Mouse (Mus musculus): ENCODE results near the gene Tefm.
A peak's percentile ranks its signal among the peaks of the same experiment; 100 is the strongest.

Tefm gene

DNA sequence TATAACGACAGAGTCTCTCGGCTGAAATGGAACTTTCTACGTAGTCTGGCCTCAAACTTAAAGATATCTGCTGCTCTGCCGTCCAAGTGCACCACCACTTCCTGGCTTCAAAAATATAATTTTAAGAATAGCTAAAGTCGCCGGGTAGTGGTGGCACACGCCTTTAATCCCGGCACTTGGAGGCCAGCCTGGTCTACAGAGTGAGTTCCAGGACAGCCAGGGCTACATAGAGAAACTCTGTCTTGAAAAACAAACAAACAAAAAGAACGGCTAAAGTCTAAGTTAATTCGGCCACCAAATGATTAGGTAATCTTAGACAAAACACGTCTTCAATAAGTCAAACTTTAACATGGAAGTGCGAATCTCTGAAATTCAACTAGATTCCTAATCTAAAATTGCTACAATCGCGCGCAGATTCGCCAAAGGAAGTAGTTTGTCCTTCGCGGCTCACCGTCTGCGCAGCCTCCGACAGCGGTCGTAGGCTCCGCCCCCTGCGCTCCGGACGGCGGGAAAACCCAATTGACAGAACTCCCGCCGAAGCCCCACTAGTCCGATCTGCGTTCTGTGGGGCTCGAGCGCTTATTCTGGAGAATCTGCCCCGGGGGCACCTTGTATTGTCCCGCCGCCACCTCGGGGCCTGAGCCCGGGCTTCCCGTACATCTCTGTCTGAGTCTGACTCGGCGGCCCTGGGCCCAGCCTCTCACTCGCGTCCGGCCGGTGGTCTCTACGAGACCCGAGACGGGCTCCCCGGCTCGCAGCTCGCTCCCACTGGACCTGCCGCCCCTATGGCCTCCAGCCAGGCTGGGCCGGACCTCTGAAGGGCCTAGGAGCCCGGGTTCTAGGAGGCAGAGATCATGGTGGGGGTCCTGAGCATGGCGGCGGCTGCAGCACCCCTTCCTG, 52.8 kb downstream of the Tefm start, which contains the start of gene Atad5:
Gene Atad5, plus strand, starts transcription at position 484 of the 900 bp plus-strand sequence.
- DNase-seq = peak; percentile 97

DNA sequence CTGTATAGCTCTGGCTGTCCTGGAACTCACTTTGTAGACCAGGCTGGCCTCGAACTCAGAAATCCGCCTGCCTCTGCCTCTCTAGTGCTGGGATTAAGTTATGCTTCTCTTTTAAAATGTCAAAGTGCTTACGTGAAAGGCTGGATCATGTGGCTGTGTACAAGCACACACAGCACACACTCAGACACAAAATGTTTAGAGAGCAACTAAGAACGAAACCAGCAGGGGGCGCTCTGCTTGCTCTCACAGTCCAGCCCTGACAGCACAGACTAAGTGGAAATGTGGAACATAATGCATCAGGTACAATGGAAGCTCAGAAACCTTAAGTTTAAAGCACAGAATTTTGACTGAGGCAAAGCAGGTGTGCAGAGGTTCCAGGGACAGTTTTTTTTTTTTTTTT, 55.1 kb downstream of the Tefm start:
- peak; percentile 96 for DNase-seq

All from thymus, postnatal 4 days (tissue).